Mouse (Mus musculus) myocyte (in vitro differentiated cells): ENCODE data around the gene Lsg1. TPM values are rescaled to one million over a fixed set of nuclear protein-coding genes. Genes with fewer than 3 reads are reported as not detected.

Experiments used
- H3K27me3 ChIP-seq: one replicate; pipeline ENCODE4 v1.6.1; 2011; ENCODE audit not compliant: control insufficient read depth, insufficient read depth, insufficient read length
- H3K36me3 ChIP-seq: one replicate; pipeline ENCODE4 v1.6.1; 2011; ENCODE audit not compliant: control insufficient read depth, insufficient read depth
- H3K4me2 ChIP-seq: one replicate; pipeline ENCODE4 v1.6.1; 2011; ENCODE audit warnings: low read depth, control low read depth
- H3K4me3 ChIP-seq: one replicate; pipeline ENCODE4 v1.5.1; 2011; ENCODE audit warnings: mild to moderate bottlenecking, control low read depth, moderate library complexity
- H3K79me2 ChIP-seq: one replicate; pipeline ENCODE4 v1.6.1; 2011; ENCODE audit not compliant: control insufficient read depth, insufficient read depth
- H3ac ChIP-seq: one replicate; pipeline ENCODE4 v1.6.1; 2011; ENCODE audit not compliant: control insufficient read depth, insufficient read length
- CEBPB ChIP-seq: IDR thresholded peaks from 2 replicates; pipeline ENCODE4 v1.6.1; 2011; ENCODE audit warnings: mild to moderate bottlenecking, moderate library complexity; ENCODE audit not compliant: poor library complexity, insufficient read depth, severe bottlenecking
- E2F4 ChIP-seq: IDR thresholded peaks from one replicate; pipeline ENCODE4 v1.6.1; 2011; ENCODE audit warnings: mild to moderate bottlenecking, control low read depth, moderate library complexity; ENCODE audit not compliant: insufficient read depth
- MAX ChIP-seq: IDR thresholded peaks from one replicate; pipeline ENCODE4 v1.6.1; 2011; ENCODE audit warnings: low read depth, mild to moderate bottlenecking, control low read depth
- MYOD1 ChIP-seq, 3 experiments: IDR thresholded peaks; one replicate each; pipeline ENCODE4 v1.6.1; 2011; ENCODE audit warnings: control low read depth in 2 of 3, low read depth in 2 of 3, mild to moderate bottlenecking in 2 of 3, moderate library complexity in 1 of 3; ENCODE audit not compliant: insufficient read length in 2 of 3, control insufficient read depth in 1 of 3
- MYOG ChIP-seq, 3 experiments: IDR thresholded peaks; one replicate each; pipeline ENCODE4 v1.6.1; 2011; ENCODE audit warnings: control low read depth in 2 of 3, low read depth in 2 of 3, mild to moderate bottlenecking in 2 of 3; ENCODE audit not compliant: insufficient read length in 2 of 3, control insufficient read depth in 1 of 3, insufficient read depth in 1 of 3
- POLR2A ChIP-seq: IDR thresholded peaks from one replicate; pipeline ENCODE4 v1.6.1; 2011; ENCODE audit warnings: low read depth, mild to moderate bottlenecking, control low read depth, moderate library complexity; ENCODE audit not compliant: insufficient read length
- POLR2AphosphoS2 ChIP-seq: IDR thresholded peaks from one replicate; pipeline ENCODE4 v1.6.1; 2011; ENCODE audit warnings: low read depth, control low read depth; ENCODE audit not compliant: insufficient read length
- REST ChIP-seq: IDR thresholded peaks from one replicate; pipeline ENCODE4 v1.6.1; 2011; ENCODE audit warnings: mild to moderate bottlenecking, control low read depth, moderate library complexity; ENCODE audit not compliant: insufficient read depth, insufficient read length
- SRF ChIP-seq: IDR thresholded peaks from one replicate; pipeline ENCODE4 v1.6.1; 2011; ENCODE audit warnings: low read depth; ENCODE audit not compliant: control insufficient read depth, insufficient read length
- TCF12 ChIP-seq: IDR thresholded peaks from one replicate; pipeline ENCODE4 v1.6.1; 2011; ENCODE audit warnings: mild to moderate bottlenecking, control low read depth; ENCODE audit not compliant: poor library complexity, insufficient read depth, severe bottlenecking
- TCF3 ChIP-seq: IDR thresholded peaks from one replicate; pipeline ENCODE4 v1.6.1; 2011; ENCODE audit warnings: low read depth, control low read depth; ENCODE audit not compliant: insufficient read length
- USF1 ChIP-seq: IDR thresholded peaks from one replicate; pipeline ENCODE4 v1.6.1; 2011; ENCODE audit warnings: low read depth, mild to moderate bottlenecking, control low read depth, moderate library complexity
- polyA plus RNA-seq: library from polyadenylated mRNA; unstranded; fragments of >200 nt; fragmentation: generic; extraction: Trizol; gene quantifications from one replicate; pipeline ENCODE4 v1.2.1, GENCODE M21; 2012; ENCODE audit warnings: missing spikeins

The Lsg1 gene
- polyA plus RNA-seq, 1 experiment = 26.2 TPM

- no peaks in the 10 kb centered on the region for H3K79me2 ChIP-seq
- TF ChIP-seq MYOG (IDR thresholded peaks at IDR 0.05; ENCODE audit: control insufficient read depth in 1 of 3, insufficient read depth in 1 of 3, insufficient read length in 2 of 3, low read depth in 2 of 3) (no peak), TCF3 (no peak), REST (no peak), SRF (no peak), CEBPB (no peak), POLR2AphosphoS2 (no peak), E2F4 (no peak), USF1 (no peak), POLR2A (no peak), MAX (no peak), MYOD1 (IDR thresholded peaks at IDR 0.05; ENCODE audit: control insufficient read depth in 1 of 3, insufficient read length in 2 of 3, low read depth in 2 of 3) (no peak), TCF12 (no peak)
- no peak overlapping the region for H3ac ChIP-seq
- no peaks in the 10 kb centered on the region for H3K36me3 ChIP-seq
- no peak overlapping the region for H3K4me2 ChIP-seq
- H3K4me3 ChIP-seq = no peak overlapping the region
- peaks cover 24% of the 10 kb centered on the region for H3K27me3 ChIP-seq
Observed at GRCm38 (mm10) chr16:30604061-30604806, 16.8 kb upstream of the Lsg1 start.

- Histone ChIP-seq H3K79me2 (no peaks in the 10 kb centered on the region), H3K27me3 (peaks cover 18% of the 10 kb centered on the region), H3K4me2 (no peak overlapping the region), H3K4me3 (no peak overlapping the region), H3K36me3 (no peaks in the 10 kb centered on the region), H3ac (no peak overlapping the region)
- TF ChIP-seq POLR2A (no peak), MAX (no peak), REST (no peak), USF1 (no peak), TCF3 (no peak), MYOG (IDR thresholded peaks at IDR 0.05; ENCODE audit: control insufficient read depth in 1 of 3, insufficient read depth in 1 of 3, insufficient read length in 2 of 3, low read depth in 2 of 3) (no peak), MYOD1 (IDR thresholded peaks at IDR 0.05; ENCODE audit: control insufficient read depth in 1 of 3, insufficient read length in 2 of 3, low read depth in 2 of 3) (no peak), CEBPB (no peak), TCF12 (no peak), E2F4 (no peak), SRF (no peak)
Observed at GRCm38 (mm10) chr16:30603531-30603842, 16.1 kb upstream of the Lsg1 start.

GRCm38 (mm10) chr16:30602684-30603530 is 15.5 kb upstream of the Lsg1 start:
- no peaks in the 10 kb centered on the region for H3K79me2 ChIP-seq
- H3ac ChIP-seq = no peak overlapping the region
- no peak overlapping the region for H3K4me3 ChIP-seq
- peaks cover 15% of the 10 kb centered on the region for H3K27me3 ChIP-seq
- H3K4me2 ChIP-seq = no peak overlapping the region
- no peaks in the 10 kb centered on the region for H3K36me3 ChIP-seq
- TF ChIP-seq SRF (no peak), POLR2A (no peak), MYOD1 (IDR thresholded peaks at IDR 0.05; ENCODE audit: control insufficient read depth in 1 of 3, insufficient read length in 2 of 3, low read depth in 2 of 3) (no peak), REST (no peak), POLR2AphosphoS2 (no peak), USF1 (no peak), CEBPB (no peak), MAX (no peak), TCF12 (no peak), MYOG (IDR thresholded peaks at IDR 0.05; ENCODE audit: control insufficient read depth in 1 of 3, insufficient read depth in 1 of 3, insufficient read length in 2 of 3, low read depth in 2 of 3) (no peak), TCF3 (no peak), E2F4 (no peak)

- no peaks in the 10 kb centered on the region for H3K36me3 ChIP-seq
Observed at GRCm38 (mm10) chr16:30601946-30602345, 14.6 kb upstream of the Lsg1 start.

More at GRCm38 (mm10) chr16:30601946-30602345, 14.6 kb upstream of the Lsg1 start:
- no peak overlapping the region for H3K4me2 ChIP-seq
- peaks cover 15% of the 10 kb centered on the region for H3K27me3 ChIP-seq
- no peak overlapping the region for H3ac ChIP-seq
- H3K4me3 ChIP-seq = no peak overlapping the region
- no peaks in the 10 kb centered on the region for H3K79me2 ChIP-seq
- no peak for TF ChIP-seq MYOG (IDR thresholded peaks at IDR 0.05; ENCODE audit: control insufficient read depth in 1 of 3, insufficient read depth in 1 of 3, insufficient read length in 2 of 3, low read depth in 2 of 3)
- TF ChIP-seq TCF12 = no peak
- TF ChIP-seq POLR2AphosphoS2 = no peak
- no peak for TF ChIP-seq POLR2A
